Mouse (Mus musculus) cerebral cortex, adult 2 months (tissue): ENCODE data around the gene Git1.

ENCODE experiments used
- WGBS: fragments of 180-500 bp; shearing (Covaris S2); methylation state at CpG from one replicate; pipeline ENCODE4 v1.1.7; 2018; 5-methylcytosine and 5-hydroxymethylcytosine counted together

Gene Git1

DNA sequence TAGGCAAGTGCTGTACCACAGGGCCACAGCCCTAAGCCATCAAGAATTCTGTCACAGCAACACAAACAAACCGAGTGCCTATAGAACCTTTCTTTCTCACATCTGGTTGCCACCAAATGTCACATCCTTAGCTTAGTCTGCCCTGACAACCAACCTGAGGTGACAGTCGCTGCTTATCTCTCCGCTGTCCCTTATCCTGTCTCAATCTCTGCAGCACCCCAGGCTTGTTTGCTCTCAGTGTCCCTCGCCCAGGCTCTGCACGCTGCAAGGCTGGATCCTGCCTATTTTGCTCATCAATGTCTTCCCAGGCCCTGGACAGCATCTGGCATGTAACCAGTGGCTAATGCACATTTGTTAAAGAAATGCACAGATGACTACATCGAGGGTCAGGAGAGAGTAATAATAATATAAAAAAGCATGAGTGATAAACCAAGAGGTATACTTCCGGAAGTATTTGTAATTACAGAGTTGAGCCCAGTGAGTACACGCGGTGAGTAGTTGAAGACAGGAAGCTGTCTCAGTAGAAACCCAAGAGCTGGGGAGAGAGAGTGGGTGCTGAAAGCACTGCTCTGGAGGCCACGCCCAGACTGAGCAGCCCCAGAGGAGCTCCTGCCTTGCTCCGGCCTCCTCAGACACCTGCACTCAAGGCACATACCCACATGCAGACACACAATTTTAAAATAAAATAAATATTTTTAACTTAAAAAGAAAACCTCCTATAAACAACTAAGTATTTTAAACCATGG lies 9.7 kb upstream of the Git1 start:
- 60% methylated on average over 11 of the region's 11 CpGs for WGBS

DNA sequence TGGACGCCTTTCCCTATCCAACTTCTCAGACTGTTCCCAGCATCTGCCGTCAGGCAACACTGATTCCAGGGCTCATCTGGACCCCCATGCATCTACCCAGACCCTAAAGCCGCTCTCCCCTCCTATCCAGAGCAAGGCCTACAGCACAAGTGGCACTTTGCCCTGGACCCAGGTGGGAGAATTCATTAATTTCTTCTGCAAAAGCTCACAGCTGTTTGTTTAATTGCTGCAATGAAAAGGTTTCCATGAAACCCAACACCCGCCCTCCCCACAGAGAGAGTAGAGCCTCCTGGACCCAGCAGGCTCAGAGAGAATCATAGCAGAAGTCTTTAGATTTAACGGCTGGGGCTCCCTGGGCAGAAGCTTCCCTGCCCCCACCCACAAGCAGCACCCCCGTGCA lies 8.1 kb upstream of the Git1 start:
- 51% methylated on average over 6 of the region's 6 CpGs for WGBS

DNA sequence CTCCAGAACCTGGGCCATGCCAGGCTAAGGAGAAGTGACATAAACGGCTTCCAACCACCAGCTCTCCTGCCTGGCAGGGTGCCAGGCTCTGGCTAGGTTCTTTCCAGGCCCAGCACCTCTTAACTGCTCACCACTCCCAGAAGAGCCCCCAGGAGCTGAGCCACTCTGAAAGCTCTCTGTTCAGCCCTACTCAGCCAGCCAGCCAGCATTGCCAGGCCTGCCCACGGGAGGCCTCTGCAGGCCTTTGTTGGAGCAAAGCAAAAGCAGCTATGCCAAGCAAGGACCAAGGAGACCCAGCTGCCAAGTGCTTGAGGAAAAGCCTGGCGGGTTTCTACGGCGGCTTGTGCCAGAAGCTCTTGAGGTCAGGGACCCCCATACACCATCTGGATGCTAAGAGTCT lies 6.6 kb upstream of the Git1 start:
- WGBS, result 22% methylated on average over 5 of the region's 5 CpGs

DNA sequence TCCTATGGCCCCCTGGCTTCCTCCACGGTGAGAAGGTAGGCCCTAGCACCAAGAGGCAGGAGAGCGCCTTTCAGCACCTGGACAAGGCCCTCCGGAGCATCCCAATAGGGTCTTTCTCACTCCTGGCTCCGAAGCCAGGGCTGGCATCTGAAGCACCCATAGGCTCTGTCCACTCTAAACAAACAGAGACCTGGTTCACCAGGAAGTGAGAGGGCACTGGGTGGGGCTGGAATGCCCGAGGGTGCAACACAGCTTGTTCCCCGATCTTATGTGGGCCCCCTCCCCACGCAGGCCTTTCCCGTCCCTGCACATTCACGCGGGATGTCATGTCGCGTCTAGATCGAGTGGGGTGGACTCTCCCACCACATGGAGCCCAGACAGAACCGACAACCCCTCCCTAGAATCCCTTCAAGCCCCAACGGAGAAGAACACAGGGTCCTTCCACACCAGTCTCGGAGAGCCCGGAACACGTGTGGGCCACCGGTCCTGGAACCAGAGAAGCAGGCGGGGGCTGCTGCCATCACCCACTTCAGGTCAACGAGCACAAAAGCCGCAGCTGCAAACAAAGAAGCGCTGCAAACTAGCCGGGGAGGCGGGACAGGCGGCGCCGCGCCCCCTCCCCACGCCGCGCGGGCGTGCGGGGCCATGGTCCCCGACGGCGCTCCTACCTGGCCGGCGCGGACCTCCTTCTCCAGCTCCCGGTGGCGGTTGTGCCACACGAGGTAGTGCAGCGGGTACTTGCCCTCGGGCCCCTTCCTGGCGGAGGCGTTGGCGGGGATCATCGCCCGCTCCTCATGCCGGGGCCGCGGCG lies 4.4 kb upstream of the Git1 start:
- WGBS, result 3% methylated on average over 55 of the region's 55 CpGs

DNA sequence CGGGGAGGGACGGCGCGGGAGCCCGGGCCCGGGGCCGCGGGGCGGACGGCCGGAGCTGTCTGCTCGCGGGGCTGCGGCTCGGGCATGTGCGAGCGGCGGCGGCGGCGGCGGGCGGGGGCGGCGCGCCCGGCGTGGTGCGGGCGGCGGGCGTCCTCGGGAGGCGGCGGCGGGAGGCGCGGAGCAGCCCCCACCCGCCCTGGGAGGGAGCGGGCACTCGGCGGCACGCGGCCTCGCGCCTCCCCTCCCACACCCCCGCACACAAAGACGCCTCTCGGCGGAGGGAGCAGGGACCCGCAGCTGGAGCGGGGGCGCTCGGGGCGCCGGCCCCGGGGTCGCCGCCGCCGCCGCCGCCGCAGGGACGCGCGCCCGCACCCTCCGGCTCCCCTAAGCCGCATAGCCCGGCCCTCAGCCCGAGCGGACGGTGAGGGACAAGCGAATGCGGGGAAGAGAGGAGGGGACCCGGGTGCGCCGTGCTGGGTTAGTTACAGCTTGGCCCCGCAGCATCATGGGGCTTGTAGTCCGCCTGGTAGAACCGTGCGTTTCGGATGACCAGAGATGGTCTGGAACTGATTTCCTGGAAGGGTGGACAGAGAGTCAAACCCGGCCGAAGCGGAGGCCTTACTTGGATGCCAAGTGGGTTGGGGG lies 3.6 kb upstream of the Git1 start, which contains the start of gene Ankrd13b:
Gene Ankrd13b (minus strand): TSS at position 88 of the 645 bp plus-strand sequence.
- WGBS, result under 1% methylated on average over 66 of the region's 87 CpGs

DNA sequence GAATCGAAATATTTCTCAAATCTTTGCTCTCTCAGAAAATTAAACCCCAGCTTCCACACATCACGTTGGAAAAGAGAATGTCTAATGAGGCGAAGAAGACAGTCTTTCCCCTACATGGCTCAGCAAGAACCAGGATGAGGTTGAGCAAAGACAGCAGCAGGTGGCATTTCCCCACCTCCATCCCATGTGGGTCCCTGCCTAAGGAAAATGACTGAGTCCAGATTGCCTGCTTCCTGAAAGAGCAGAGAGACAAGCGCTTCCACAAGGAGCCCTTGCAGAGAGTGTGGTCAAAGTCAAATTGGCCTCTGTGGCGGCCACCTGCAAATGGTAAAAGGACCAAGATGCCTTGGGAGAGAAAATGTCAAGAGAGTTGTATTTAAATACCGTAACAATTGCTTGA lies 2.9 kb upstream of the Git1 start:
- 38% methylated on average over 6 of the region's 6 CpGs for WGBS

DNA sequence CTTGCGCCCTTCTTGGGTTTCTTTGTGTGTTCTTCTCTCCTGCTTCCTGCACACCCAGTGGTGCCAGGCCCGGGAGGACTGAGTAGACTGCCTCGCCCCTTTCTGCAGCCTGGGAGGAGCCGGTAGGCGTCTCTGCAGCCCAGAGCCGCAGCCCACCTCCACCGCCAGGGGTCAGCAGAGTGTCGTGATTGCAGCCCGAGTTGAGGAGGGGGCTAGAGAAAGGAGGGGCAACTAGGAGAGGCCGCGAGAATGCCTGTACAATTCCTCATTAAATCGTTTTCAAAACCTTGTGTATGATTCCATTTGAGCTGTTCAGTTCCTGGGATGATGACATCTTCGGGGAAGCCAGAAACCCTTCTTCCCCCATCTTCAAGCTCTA lies 2.2 kb upstream of the Git1 start:
- WGBS, result 2% methylated on average over 13 of the region's 13 CpGs

DNA sequence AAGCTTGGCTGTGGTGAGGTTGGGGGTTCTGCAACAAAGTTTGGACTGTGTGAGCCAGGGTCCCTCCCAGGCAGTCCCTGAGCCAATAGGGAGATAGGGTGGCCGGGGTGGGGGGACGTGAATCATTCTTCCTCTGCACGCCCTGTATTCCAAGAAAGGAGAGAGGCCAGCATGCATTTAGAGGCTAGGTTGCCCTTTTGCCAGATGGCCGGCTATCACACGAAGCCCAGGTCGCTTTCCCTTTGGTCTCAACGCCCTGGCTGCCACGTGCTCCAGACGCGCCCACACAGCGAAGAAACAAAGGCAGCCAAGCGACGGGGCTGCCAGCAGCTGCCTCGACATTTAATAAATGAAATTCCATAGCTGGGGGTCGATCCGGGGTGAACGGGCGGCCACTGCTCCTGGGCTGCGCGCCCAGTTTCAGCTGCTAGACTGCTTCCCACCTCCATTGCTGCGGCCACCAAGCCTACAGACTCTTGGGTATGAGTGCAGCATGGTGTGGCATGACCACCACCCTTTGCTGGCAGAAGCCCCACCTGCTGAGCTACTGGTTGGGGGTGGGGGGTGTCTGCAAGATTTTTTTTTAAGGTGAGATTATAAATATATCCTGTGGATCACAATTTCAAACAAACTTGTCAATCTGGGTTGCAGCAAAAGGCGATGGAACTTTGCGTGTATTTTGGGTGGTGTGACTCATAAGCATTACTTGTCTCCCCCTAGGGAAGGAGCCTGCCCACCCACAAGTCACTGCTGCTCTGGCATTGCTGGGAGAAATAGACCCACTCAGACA lies 1.7 kb upstream of the Git1 start:
- WGBS, result under 1% methylated on average over 23 of the region's 23 CpGs

DNA sequence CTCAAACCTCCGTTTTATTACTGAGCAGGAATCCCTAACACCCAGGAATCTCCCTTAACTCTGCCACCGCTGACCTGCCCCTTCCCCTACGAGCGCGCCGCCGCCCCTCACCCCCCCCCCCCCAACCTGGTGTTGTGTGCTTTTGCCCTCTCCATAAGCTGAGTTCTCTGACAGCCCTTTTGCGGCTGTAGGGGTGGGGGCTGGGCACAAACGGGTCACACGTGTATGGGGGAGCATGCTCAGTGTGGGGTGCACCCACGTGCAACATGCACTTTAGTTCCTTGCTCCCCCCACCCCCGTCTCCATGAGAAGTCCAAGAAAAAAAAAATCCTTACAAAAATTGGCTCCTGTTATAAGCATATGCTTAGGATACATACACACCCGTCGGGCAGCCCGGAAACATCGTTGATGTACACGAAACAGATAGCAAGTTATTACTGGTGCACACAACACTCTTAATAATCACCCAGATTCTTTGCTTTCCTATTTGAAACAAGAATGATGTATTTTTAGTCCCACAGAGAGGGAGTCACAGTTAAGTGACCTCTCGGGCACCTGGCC lies 971 bp upstream of the Git1 start:
- WGBS, result 1% methylated on average over 18 of the region's 18 CpGs

DNA sequence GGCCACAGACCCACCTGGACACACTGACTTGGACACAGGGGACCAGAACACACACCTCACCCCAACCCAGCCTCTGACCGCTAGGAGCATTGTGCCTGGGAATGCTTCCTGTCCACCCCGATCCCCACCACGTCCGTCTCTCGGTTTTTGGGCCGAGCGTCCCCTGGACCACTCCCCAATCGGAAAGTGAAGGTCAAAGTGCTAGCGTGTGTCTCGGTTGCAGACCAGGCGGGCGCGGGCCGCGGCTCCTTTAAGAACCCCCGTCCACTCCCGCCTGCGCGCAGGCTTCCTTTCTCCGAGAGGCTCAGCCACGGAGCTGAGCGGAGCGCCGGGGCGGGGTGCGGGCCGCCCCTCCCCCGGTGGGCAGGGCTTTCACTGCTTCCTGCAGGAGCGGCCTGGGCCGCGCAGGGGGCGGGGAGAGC lies 440 bp upstream of the Git1 start:
- WGBS, result under 1% methylated on average over 31 of the region's 32 CpGs

DNA sequence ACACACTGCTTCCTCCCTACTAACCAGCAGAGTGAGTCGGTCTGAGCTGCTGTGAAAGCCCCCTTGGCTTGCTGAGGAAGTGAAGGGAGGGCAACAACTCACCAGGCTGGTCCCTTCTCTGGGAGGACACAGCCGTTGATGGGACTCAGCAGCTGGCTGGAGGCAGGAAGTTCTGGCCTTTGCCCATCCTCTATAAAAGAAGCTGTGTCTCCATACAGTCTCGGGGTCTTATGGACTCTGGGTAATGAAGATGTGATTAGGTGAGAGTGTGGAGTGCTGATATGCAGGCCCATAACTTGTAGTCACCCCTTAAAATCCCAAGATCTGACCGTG lies 948 bp downstream of the Git1 start:
- 14% methylated on average over 4 of the region's 4 CpGs for WGBS

DNA sequence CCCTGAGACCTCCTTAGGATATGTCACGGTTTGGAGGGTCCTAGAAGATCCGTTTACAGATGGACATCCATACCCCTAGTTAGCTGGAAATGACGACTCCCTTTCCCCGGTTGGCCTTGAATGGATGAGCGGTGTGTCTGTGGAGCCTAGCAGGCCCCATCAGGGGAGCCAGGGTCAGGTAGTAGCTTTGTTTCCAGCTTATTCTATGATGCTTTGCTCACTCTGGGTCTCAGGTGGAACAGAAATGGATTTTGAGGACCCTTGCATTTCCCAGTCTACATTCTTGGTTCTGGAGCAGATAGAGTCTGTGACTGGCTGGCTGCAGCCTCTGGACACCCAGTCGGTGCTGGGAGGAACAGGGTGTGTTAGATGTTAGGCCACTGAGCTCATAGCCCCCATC lies 1.4 kb downstream of the Git1 start:
- 53% methylated on average over 6 of the region's 6 CpGs for WGBS

DNA sequence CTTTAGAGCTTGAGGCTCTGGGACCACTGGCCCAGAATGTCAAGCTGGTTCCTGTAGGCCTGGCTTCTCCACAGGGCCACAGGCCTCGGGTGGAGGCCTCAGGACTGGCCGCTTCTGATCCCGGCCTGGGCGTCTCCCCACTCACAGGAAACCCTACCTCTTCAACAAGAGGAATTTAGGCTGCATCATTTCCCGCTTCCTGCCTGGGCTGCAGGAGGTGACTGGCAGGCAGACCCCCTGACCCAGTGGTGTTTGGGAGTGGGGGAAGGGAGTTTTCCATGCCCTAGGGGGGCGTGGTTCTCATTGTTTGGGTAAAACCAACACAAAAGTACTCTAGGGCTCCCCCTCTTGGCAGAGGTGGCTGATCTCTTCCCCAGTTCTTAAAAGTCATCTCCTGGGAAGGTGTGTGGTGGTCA lies 4.0 kb downstream of the Git1 start:
- 61% methylated on average over 6 of the region's 6 CpGs for WGBS

DNA sequence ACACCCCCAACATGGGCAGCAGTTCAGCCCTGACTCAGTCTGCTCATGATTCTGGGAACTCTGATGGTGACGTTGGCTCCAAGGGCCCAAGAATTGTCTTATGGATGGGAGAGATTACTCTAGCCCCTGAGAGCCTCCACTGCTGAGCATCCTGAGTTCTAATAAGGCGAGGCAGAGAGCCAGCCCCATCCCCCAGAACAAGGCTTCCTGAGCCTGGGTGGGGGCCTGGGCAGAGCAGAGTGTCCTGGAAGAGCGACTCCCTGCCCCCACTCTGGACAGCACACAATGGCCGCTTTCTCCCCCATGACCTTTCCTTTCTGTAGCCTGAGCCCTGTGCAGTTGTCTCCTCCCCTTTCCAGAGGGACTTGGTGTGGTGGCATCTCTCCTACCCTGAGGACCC lies 4.5 kb downstream of the Git1 start:
- WGBS, result 42% methylated on average over 4 of the region's 4 CpGs

DNA sequence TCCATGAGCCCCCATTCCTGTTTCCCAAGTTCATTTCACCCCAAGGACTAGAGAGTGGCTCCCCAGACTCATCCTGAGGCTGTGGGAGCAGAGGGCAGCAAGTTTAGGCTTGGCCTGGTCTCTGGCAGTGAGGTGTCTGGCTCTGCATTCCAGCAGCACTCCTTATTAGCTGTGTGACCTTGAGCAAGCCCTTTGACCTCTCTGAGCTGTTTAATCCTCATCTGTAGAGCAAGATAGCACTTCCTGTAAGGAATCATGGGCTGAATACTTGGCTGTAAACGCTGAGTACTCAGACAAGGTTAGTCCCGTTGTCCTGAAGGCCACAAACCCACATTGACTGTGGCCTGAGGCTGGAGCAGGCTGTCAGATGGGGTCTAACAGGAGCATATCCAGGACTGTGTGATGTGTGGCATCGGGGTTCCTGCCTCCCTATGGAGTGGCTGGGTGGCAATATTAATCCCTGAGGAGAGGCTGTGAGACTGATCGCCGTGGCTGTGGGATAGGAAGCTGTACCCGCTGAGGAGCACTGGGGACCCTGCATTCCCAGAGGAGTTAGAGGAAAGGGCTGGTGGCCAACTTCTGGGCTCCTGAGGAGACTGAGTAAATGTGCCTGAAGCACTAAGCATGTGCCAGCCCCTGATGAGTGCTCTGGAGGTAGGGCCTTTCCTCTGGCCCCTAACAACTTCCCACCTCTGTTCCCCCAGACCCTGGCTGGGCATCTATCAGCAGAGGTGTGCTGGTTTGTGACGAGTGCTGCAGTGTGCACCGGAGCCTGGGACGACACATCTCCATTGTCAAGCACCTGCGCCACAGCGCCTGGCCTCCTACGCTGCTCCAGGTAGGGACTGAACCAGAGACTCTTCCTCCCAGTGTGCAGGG lies 5.1 kb downstream of the Git1 start:
- 62% methylated on average over 12 of the region's 12 CpGs for WGBS

DNA sequence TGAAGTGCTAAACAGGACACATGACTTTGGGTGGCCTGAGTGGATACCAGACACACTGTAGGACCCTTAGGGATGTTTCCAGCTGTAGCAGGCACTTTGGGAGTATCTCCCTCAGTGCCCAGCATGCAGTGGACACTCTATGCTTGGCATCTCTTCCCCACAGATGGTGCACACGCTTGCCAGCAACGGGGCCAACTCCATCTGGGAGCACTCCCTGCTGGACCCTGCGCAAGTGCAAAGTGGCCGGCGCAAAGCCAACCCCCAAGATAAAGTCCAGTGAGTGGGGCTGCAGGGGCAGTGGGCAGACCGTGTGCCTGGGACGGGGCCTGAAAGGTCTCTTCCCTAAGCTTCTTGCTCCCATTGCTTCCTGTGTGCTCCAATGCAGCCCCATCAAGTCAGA lies 6.0 kb downstream of the Git1 start:
- 57% methylated on average over 7 of the region's 7 CpGs for WGBS

DNA sequence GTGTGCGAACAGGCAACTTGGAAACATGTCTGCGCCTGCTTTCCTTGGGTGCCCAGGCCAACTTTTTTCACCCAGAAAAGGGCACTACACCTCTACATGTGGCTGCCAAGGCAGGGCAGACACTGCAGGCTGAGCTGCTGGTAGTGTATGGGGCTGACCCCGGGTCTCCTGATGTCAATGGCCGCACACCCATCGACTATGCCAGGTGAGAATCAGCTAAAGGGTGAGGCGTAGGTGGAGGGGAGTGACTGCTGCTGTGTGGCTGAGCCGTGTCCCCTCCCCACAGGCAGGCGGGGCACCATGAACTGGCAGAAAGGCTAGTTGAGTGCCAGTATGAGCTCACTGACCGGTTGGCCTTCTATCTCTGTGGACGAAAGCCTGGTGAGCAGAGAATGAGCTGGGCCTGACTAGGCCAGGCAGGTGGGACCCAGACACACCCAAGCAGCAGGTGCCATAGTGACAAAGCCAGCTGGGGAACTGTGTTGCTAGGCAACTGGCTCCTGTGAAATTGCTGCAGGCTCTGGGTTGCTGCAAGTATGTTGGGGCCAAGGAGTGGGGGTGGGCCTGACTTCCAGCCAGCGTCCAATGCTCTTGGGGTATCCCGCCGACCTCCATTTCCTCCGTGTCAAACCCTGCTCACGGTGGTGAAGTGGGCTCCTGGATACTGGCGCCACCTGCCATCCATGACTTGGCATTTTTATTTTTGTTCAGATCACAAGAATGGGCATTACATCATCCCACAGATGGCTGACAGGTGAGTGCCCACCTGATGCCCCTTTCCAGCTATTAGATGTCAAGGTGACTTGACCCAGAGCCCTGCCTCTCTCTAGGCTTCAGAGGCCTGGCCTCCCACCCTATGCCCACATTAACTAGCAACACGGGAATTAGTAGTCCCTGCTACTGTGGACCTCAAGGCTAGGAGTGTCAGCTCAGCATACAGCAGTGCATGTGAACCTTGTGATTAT lies 7.3 kb downstream of the Git1 start:
- WGBS, result 46% methylated on average over 17 of the region's 17 CpGs

DNA sequence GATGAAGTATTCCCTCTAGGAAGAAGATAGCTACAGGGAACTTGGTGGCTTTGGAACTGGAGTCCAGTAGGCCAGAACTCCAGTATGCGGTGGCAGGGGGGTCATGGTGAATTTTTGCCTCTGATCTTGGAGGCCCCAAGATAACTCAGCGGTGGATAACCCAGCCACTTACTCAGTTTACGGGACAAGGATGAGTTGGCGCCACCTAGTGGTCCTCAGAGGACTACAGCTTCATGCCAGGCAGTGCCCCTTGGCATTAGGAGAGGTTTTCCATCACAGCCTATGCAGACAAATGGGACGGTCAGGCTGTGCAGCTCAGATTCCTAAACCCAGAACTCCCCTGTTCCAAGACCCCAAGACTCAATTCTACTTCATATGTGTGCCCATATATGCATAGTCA lies 8.0 kb downstream of the Git1 start:
- 15% methylated on average over 5 of the region's 5 CpGs for WGBS

DNA sequence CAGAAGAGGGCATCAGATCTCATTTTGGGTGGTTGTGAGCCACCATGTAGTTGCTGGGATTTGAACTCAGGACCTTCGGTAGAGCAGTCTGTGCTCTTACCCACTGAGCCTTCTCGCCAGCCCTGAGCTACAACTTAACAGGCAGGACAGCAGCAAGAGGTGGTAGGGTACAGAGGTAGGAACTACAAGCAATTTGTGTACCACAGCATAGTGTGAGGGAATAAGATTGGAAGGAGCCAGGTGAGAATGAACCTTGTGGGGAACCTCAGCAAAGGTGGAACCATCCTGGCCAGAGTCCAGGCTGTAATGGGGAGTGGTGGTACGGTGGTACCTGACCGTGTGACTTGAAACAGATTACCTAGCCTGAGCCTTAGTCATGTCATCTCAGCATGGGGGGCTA lies 8.6 kb downstream of the Git1 start:
- 88% methylated on average over 4 of the region's 4 CpGs for WGBS

DNA sequence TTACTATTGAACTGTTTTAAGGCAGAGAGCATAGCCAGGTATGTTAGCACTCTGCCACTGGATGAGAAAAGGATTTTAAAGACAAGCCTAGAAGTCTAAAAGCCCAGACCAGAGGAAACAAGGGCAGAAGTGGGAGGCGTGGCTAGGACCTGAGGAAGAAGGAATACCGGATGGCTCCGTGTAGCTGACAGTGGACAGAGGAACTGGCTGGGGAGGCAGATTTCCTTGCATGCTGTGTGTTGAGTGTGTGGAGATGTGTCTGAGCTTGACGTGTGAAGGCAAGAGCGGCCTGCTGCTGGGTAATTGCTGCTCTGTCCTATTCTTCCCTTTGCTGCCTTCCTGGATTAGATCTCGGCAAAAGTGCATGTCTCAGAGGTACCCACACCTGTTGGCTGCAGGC lies 9.1 kb downstream of the Git1 start:
- 69% methylated on average over 6 of the region's 6 CpGs for WGBS
